ENCODE assay signal across 15 mouse cellular contexts in the genomic region with DNA sequence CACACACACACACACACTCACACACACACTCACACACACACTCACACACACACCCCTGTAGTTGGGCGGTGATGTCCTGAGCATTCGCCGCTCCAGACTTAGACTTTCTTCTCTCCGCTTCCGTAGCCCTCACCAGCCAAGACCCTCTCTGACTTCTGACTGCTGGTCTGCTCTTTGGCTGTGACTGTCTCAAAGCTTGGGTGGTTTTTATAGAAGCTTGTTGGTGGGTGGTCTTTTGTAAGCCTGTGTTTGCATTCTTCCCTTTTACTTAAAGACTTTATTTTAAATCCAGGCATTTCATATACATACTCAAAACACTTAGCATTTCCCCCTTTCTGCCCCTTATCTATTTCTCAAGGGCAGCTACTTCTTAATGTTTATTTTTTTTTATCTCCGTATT. TPM values are rescaled to one million over a fixed set of nuclear protein-coding genes. Genes with fewer than 3 reads are reported as not detected.
"Had no signal": no experiment of that assay in that cellular context is flagged by ENCODE, and none has a peak within 500 bp of the region (broad histone marks: within the 10 kb centered on the region; RNA-seq: fewer than 3 reads in every experiment).

No protein-coding gene starts in this region.

- H3K4me2 ChIP-seq: hindbrain, embryonic 15.5 days; limb, embryonic 12.5 days; limb, embryonic 15.5 days; liver, embryonic 11.5 days; midbrain, embryonic 13.5 days; stomach, embryonic 15.5 days had no signal

- H3K27me3 ChIP-seq: hindbrain, embryonic 15.5 days; limb, embryonic 12.5 days; limb, embryonic 15.5 days; midbrain, embryonic 13.5 days; stomach, embryonic 15.5 days had no signal

- H3K9ac ChIP-seq: hindbrain, embryonic 15.5 days; limb, embryonic 12.5 days; limb, embryonic 15.5 days; liver, embryonic 14.5 days; liver, postnatal 0 days; stomach, embryonic 15.5 days had no signal

- ATAC-seq: intestine, postnatal 0 days; liver, postnatal 0 days; lung, postnatal 0 days; midbrain, embryonic 13.5 days had no signal

- H3K27ac ChIP-seq: limb, embryonic 12.5 days; limb, embryonic 15.5 days; liver, embryonic 14.5 days; macrophage; midbrain, embryonic 13.5 days had no signal

- H3K36me3 ChIP-seq: hindbrain, embryonic 15.5 days; limb, embryonic 12.5 days; limb, embryonic 15.5 days; stomach, embryonic 15.5 days had no signal

- H3K9me3 ChIP-seq: hindbrain, embryonic 15.5 days; limb, embryonic 12.5 days; limb, embryonic 15.5 days; midbrain, embryonic 13.5 days; stomach, embryonic 15.5 days had no signal

- DNase-seq: liver, postnatal 0 days; retina, postnatal 1 day; right cerebral cortex, postnatal 25 days; spleen, adult 18-20 months; thymus, postnatal 25 days had no signal

- H3K4me3 ChIP-seq: hindbrain, embryonic 15.5 days; limb, embryonic 12.5 days; limb, embryonic 15.5 days; midbrain, embryonic 13.5 days; stomach, embryonic 15.5 days had no signal

RNA-seq across cellular contexts. Expression of gene Serp2, which starts 57.2 kb away (rescaled TPM):
- polyA plus RNA-seq: macrophage had no signal
